Mouse (Mus musculus): ENCODE results near the gene Abca2.

Gene Abca2

DNA sequence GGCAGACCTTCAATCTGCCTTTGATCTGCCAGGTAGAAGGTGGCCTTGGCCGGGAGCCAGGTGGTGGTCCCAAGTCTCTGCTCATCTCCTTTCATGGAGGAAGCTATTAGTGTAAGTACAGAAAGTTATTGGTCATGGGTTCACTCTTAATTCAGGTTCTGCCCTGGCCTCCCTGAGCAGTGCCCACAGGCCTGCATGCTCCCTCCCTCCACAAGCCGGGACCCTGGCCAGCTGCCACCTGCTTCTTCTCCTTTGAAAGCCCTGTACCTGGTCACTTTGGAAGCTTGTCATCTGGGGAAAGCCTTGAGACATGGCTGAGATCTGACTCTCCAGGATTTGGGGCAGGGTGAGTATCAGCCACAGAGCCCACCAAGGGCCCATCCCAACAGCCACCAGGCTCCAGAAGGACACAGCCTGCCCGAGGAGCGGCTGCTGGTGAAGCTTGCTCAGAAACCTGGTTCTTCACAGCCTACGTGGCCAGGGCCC, 65.0 kb downstream of the Abca2 start, which contains the start of gene Lcn12:
Gene Lcn12 (minus strand): TSS at position 436 of the 486 bp plus-strand sequence.
- DNase-seq (ENCODE audit: low read depth, low spot score) = no peak

DNA sequence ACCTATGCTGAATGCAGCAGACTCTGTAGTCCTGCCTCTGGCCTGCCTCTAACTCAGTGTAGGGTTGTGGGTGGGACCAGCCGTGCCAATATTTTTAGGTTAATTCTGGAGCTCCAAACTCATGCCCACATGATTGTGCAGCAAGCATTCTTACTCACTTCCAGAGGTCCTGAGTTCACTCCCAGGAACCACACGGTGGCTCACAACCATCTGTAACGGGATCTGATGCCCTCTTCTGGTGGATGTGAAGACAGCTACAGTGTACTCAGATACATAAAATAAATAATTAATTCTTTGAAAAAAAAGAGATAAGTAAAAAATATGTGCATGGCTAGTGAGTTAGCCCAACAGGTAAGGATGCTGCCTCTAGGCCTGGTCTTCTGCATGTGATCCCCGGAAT, 68.0 kb downstream of the Abca2 start:
- DNase-seq (ENCODE audit: low read depth, low spot score) = no peak

Measured in retina, adult 2 months (tissue).